Mouse (Mus musculus): ENCODE measurements at regions not wholly inside any gene's neighbourhood (a gene's known extent, or its start where the extent isn't known, plus 50 kb on each side); places are given as distances from the start of the nearest gene placed in this dataset.
A peak's percentile ranks its signal among the peaks of the same experiment; 100 is the strongest.

DNA sequence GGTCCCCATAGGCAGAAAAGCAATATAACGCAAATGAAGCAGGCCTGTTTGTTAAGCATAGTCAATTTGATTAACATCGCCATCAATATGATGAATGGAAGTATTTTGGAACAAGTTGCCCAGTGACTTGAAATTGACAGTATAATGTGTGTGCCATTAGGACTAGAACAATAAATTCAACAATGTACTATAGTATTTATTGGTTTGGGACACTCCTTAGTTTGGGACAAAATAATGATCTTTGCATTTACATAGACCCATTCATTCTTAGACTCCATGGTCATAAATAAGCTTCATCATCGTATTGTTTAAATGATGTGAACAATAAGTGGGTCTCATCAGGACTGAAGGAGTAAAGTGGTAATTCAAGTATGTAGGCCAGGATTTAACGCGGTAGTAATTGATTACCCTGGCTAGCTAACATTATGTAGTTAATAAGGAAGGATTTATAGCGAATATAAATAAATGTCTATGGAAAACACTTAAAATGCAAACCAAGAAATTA is 2933.6 kb upstream of the 5930422O12Rik start:
- DNase-seq = no peak

DNA sequence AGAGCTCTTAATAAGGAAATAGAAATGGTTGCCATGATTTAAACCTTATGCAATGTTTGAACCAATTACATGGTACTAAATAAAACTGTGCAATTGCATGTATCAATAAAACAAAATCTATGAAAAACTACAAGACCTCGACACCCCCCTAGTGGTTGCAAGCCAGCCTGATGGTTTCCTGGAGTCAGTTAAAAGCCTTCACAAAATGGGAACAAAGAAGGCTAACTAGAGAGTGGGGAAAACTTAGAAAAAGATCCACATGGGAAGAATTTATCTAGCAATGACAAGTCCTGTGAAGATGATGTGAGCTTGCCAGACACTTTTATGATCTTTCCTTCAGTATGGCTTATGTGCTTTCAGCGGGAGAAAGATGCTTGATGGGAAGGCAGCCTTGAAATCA is 2926.3 kb upstream of the 5930422O12Rik start:
- DNase-seq = no peak

DNA sequence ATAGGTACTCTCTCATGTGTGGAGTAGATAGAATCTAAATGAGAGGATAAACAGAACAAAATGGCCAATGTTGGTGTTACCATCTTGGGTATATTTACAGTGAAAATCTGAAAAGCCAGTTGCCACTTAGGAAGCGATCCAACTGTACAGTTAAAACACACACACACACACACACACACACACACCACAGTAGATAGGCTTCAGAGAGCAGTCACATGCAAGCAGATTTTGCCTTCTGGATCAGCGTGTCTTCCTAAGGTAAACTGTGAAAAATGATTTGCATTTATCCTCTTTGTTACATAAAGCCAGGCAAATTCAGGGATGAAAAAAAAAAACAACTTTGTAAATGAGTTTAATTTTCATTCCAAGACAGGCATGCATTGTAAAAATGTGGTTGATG is 2917.2 kb upstream of the 5930422O12Rik start:
- DNase-seq = no peak

DNA sequence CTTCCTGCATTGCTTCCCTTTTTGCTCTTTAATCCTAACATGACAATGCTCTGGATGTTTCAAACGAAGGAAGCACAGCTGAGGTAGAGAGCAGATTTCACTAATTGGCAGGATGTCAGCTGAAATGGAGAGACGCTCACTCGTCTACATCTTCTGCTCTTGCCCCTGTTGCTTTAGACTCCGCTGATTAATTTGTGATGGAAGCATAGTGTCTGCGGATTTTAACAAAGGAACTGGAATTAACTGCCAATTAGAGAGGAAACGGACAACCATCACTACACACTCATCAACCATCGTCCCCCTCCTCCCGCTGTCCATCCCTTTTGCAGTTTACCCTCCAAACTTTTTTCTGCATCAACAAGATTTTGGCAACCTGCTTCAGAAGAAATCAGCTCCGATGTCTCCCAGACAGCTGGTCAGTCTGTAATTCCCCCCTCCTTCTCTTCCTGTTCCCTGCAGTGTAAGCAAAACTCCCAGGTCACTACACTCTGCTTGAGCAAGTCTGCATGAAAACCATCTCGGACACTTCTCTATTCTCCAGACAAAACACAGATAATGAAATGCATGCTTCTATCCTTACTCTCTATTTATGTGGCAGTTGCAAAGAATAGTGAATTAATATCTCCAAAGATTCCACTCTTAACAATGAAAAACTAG is 2905.6 kb upstream of the 5930422O12Rik start:
- DNase-seq = no peak

DNA sequence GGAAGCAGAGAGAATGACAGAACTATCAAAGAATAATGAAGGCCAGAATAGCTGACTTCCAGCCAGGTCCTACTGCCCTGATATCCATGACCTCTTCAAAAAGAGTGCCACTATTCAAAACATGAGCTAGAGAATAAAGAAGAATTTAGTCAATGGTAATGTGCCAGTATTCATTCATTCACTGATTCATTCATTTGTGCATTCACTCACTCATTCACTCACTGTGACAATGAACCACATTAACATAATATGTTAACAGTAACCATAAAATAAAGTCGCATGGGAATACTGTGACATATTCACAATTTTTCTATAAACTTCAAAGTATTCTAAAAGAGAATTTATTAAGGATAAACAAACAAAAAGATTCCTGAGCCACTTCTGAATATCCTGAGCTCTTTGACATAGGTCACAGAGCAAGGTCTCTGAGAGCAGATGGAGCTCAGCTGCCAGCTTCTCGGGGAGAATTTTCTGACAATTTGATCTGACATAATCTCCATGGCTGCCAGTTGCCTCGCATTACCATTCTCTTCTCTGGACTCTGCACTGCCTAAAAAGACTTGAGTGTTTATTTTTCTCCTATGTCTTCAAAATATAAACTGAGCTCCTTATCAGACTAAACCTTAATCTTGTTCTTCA is 2895.5 kb upstream of the 5930422O12Rik start:
- DNase-seq = no peak

DNA sequence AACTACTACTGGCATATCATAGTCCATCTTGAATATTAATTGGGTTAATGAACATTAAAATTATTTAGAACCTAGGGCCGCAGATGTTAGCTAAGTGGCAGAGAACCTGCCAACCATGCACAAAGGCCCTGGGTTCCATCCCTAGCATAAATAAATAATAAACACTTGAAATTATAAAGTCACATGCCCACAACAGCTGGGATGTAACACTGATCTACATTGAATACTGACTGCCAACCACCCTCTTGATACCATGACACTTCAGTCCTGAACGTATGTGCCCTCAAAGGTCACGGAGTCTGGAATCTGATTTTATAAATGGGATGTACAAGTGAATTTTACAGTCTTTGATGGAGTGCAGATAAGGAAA is 2895.0 kb upstream of the 5930422O12Rik start:
- no peak for DNase-seq

DNA sequence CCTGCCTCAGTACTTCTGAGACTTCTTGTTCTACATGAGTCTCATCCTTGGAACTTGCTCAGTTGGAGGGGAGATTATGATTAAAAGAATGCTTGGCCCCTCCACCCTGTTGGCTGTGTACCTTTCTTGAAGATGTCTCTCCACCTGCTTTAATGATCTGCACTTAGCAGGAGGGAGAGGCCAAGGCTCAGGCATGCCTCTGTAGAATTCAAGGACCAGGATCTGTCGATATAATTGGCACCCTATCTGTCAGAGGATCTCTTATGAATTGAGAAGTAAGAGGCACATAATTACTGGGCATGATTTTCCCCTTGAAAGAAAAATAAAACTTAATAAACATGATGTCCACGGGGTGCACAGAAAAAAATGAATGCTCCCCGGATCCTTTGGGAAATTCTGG is 2893.1 kb upstream of the 5930422O12Rik start:
- no peak for DNase-seq

DNA sequence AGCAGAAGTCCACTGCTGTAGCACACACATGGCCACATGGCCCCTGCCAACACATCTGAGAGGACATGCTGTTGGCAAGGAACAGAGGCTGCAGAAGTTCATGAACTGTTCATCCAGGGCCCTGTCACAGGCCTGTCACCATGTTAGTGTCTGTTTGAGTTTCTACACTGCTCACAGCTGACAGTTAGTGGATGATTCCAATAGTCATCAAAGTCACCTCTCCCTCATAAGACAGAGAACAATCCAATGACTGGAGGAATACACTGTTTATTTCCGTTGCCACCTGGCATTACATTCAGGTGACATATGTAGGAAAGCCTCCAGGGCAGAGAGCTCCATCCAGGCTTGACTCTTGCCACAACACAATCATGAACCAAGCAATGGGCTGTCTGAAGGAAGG is 2886.3 kb upstream of the 5930422O12Rik start:
- peak; percentile 2 for DNase-seq

DNA sequence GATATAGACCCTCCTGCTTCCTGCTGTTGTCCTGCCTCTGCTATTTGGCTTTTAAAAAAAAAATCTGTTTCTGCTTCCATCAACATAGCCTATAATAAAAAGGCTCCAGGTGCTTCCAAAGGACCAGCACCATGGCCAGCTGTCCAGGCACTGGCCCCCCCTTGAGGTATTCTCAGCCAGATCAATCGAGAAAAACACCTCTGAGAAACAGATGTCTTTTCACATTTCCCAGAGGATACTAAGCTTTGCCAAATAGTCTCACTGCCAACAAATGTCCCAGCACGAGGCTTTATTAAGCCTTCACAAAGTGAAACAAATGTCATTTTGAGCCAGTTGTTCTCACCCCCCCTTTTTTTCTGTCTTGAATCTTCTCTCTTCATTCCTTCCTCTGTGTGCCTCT is 2880.7 kb upstream of the 5930422O12Rik start:
- no peak for DNase-seq

DNA sequence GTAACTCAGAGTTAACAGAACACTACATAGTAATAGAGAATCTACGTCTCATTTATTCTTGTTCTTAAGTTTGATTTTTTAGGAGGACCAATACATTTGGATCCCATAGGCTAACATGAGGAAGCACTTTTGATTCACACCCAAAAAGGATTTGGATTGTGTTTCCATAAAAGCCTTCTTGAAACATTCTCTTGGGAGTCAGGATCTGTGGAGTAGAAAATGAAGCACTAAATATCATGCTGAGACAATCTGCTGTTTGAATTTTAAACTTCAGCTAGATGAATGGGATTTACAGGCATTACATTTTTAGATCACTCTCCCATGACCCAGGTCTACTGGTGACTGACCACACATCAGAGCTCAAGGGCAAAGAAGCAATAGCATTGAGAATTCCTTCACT is 2877.5 kb upstream of the 5930422O12Rik start:
- DNase-seq = no peak

DNA sequence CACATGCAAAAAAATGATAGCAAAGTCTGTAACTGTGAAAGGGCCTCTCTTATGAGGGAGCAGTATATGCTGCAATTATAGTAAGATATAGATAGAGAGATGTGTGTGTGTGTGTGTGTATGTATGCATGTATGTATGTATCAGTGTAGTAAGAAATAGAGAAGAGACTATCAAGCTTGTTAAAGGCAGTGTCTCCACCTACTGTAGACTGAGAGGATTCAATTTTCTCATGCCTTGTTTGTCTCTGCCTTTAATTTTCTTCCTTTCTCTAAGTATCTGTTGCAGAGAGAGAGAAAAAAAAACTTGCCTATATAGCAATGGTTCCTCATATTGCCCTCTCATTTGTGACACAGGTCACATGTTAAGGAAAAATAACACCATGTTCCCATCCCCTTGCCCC is 2871.1 kb upstream of the 5930422O12Rik start:
- no peak for DNase-seq

DNA sequence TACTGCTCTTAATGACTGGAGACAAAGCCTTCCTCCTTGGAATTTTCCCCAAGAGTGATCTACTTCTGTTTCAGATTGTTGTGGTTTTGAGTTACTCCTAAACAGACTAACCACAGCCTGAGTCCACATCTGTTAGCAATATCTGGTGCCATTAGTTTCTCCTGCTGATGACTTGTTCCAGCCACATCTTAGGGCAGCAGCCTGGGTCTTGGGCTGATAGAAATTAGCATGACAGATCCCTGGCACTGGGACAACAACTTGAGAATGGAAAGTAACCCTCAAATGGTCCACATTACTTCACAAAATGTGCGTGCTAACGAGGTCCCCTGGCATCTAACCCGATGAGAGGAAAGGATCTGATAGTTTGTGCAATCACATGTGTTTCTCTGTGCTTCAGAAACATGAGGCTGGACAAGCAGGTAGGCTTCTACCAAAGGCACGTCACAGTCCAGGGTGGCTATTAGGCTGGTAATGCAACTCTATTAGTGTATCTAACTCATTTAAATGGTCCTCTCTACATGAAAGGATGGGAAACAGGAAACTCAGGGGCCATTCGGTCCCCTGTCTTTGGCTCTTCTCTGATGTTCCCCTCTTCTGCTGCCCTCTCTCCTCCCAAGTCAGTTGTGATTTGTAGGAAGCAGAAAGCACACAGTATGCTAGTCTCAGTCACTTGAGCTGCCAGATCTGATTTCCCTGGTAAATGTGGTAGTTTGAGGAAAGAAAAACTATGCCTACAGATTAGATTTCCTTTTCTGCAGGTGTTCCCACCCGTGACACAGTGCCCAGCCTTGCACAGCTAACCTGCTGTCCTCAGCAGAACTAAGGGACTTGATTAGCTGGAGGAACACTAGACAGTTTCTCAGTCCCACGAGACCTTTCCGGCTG is 2866.9 kb upstream of the 5930422O12Rik start:
- no peak for DNase-seq

DNA sequence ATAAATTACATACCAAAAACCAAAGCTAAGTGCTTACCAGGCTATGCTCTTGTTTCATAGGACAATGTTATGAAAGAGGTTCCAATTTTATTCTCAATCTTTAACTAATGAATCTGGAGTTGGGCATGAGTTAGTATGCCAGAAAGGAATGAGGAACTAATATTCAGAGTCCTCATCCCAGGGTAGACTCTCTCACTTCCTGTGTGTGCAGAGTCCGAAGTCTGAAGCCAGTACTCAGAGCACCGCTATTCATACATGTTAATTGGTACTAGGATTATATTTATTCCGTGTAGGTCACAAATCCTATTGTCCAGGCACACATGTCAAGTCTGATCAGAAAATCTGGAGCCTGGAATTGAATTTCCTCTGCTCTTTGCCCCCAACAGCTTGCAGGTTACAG is 2858.7 kb upstream of the 5930422O12Rik start:
- DNase-seq = no peak

DNA sequence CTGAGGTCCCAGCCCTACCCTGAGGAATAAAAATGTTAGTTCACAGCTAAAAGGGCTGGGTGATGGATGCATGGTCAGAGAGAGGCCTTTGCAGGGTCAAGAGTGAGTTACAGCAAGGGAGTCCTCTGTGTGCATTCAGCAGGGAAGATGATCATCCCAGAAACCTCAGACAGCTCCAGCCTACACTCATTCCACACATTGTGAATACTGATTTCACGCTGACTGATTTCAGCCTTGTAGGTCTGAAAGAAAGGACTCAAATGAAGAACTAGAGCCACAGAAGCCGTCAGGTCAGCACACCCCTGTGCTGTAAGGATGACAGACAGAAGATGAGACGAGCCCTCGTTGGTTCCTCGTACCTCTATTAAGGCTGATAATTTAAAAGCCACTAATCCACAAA is 2858.0 kb upstream of the 5930422O12Rik start:
- DNase-seq = no peak

DNA sequence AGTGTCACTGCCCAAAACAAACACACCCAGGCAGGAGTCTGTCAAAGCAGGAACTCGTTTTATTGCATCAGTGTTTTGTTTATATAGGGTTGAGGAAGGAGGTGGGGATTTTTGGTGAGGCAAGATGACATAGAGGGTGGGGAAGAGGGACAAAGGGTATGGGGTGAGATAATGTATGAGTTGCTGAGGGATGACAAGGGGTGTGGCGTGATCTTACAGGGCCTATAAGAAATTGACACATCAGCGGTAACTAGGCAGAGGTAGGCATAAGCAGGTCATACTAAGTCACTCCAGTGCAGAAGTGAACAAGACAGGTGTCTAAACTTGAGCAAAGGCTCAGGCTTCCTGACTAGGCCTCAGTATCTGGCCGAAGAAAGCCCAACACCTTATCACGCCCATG is 2841.0 kb upstream of the 5930422O12Rik start:
- no peak for DNase-seq

DNA sequence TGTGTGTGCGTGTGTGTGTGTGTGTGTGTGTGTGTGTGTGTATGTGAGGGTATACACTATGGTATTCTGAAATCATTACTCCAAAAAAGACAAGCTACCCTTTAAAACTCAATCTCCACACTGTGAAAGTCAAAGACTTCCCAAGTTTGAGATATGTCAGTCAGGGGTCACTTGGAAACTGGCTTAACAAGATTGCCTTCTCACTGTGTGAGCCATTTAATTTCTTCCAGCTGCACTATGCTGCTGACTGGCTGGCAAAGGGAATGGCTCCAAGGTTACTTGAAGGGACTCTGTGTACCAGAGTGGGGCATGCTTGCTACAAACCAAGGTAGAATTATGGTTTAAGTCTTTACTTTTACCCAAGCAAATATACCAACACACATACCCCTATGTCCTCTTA is 2826.1 kb upstream of the 5930422O12Rik start:
- no peak for DNase-seq

DNA sequence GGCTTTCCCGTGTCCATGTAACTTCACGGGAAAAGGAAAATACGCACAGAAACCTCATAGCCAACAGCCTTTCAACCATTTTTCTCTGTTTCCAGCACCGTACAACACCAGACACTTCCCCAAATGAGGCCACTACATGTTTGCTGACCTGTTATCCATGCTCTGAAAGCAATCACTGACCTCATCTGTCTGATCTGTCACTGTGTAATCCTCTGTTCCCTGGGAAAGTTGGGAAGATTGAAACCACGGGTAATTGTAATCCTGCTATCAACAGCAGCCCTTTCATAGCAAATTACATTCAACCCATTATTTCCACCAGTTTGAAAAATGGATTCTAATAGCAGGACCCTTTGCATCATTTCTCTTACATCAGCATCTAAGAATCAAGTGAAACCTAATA is 2798.2 kb upstream of the 5930422O12Rik start:
- no peak for DNase-seq

DNA sequence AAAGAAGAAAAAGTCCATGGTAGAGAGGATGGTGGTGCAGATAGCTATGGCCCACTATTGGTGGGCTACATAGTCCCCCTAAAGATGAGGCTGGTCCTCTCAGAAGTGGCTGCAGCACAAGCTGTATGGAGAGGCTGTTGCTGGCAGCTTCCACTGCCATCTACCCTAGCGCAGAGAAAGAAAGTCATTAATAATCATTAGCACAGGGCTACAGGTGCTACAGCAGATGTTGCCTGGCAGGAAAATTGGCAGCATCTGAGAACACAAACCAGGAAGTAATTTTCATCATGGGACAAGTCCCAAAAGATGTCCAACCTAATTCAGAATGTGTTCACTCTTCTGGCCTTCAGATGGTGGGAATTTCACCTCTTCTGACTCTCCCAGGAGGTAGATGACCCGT is 2791.7 kb upstream of the 5930422O12Rik start:
- peak; percentile 75 for DNase-seq

DNA sequence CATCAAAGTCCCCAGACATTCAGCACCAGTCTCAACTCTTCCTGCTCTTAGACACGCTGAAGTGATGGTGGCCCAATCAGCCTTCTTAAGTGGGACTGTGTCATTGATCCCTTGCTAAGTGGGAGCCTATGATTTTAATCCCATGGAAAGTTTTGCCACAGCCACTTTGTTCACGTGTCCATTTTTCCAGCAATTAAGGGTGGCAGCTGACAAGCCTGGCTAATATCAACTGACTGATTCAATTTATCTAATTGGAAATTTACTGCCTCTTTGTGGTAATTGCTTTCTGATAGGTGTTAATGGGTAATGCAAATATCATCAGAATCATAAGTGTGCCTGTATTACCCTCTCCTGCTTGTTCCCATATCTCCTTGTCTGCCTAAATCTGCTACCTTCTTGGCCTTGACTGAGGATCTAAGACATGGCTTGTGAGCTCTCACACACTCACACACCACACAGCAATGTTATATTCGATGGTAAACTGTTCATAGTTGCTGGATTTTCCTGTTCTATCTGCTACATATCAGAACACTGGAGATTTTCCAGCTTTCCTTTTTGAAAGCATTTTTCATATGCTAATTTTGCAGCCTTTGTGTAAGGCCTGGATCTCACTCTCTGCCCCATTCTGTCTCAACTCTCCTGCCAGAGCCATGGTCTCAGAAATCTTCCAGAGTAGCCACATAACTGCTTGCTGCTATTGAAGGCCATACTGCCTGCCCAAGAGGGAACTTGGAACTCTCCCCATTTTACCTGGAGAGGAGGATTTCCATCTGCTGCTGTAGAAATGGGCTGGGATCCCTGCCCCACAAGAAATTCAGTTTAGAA is 2785.4 kb upstream of the 5930422O12Rik start:
- peak; percentile 69 for DNase-seq

DNA sequence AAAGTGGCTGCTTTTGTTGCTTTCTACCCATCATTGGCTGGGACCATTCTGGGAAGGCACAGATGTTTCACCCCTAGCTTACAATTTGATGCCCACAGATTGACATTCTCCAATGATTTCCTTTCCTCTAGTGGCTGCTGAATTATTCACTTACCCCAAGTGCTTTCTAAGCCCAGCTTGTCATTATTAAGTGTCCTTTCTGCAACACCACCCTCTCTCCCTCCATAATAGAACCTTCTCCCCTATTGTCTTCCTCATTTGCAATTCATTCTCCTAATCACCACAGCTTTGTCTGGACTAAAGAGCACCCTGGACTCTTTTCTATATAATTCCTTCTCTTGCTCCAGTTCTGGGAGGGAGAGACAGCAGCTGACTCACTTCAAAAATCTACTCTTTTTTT is 2780.0 kb upstream of the 5930422O12Rik start:
- no peak for DNase-seq

DNA sequence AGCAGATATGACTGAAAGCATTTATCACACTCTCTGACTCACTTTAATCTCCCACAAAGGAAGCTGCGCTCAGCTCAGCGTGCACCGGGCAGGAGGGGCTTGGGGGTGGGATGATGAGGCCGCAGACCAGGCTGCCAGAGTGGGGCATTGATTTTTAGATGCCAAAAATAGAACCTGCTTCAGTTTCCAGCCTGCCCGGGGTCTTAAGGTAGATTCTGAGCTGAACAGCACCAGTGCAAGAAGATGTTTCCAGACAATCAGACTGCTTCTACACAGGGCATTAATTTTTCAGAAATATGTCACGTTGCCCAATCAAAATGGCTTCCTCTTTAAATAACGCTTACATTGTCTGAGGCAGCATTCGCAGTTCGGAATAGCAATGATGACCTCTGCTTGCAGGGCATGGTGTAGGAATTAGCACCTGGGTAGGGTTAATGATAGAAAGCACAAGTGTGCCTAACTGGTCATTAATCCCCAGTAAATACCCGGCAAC is 2772.7 kb upstream of the 5930422O12Rik start:
- no peak for DNase-seq

DNA sequence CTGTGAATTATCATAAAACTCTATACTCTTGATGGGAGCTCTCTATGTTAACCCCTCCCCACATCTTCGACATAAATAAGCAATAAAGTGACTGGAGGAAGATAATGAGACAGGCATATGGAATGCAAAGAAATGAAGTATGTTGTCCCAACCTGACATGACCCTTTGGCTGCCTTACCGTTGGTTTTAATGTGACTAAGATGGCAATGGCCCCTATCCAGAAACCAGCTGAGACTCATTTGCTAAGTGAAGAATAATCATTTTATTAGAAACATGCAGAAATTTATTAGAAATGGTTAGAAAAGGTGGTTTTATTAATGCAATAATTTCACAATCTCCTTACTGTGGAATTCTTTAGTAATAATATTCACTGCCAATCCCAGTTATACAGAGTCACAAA is 2767.2 kb upstream of the 5930422O12Rik start:
- DNase-seq = no peak

DNA sequence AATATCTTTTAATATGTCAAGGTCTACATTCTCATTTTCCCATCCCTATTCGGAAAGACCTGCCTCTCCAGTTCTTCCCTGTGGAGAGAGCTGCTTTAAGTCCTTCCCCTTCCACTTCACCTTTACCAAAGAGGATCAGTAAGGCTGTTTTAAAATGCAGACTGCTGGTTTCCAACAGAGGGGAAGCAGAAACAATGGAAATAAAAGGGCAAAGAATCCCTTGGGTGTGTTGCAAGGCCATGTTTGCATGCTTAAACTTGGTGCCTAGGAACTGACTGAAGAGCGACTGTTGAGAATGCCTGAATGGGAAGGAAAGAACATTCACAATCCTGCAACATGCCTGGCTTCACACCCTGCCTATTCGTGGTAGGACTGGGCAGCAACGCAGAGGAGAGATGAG is 2759.1 kb upstream of the 5930422O12Rik start:
- no peak for DNase-seq

All from cerebellum, adult 9-10 months (tissue).